Mouse (Mus musculus) brain, embryonic 14.5 days (tissue): Measurements from ENCODE around the gene Fkbp1b. TPM values are rescaled to one million over a fixed set of nuclear protein-coding genes. Genes with fewer than 3 reads are reported as not detected.

Experiments used
- DNase-seq: peaks from one replicate; pipeline ENCODE4 v3.0.0-alpha.2; 2011; ENCODE audit warnings: low read depth
- CTCF ChIP-seq: fragments of 200-500 bp; IDR thresholded peaks from 2 replicates; pipeline ENCODE4 v1.5.1; 2012; ENCODE audit warnings: inconsistent platforms, mild to moderate bottlenecking, moderate library complexity, borderline replicate concordance; ENCODE audit not compliant: insufficient read depth, insufficient read length; ENCODE audit errors: extremely low read depth
- POLR2A ChIP-seq: fragments of 200-500 bp; IDR thresholded peaks from 2 replicates; pipeline ENCODE4 v1.6.1; 2012; ENCODE audit warnings: mild to moderate bottlenecking, inconsistent platforms, borderline replicate concordance; ENCODE audit not compliant: poor library complexity, insufficient read depth, insufficient read length, severe bottlenecking; ENCODE audit errors: extremely low read depth
- polyA plus RNA-seq: library from polyadenylated mRNA; depleted of rRNA; stranded (reverse); fragments of >200 nt; gene quantifications from 2 replicates; pipeline ENCODE4 v1.2.3, GENCODE M21; 2012; rRNA removed

Gene Fkbp1b
- polyA plus RNA-seq, 1 experiment = 31.0 TPM

GRCm38 (mm10) chr12:4784466-4784865, 56.9 kb downstream of the Fkbp1b start:
- no peak for TF ChIP-seq CTCF
- TF ChIP-seq POLR2A = no peak
- DNase-seq = no peak

DNA sequence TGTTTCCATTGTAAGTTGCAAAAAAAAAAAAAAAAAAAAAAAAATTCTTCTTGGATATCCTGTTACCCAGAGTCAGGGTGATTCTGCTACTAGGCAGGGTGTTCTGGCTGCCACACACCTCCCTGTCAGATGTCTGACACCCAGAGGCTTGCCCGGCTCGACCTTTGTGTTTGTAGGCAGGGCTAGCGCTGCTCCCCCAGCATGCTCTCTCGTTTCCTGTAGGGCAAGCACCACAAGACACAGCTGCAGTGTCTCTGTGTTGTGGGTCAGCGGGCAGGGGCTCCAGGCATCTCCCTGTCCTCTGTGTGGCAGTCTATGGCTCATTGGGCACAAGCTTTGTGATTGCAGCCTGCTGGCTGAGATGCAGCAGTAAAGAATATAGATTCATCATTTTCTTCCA, 57.8 kb downstream of the Fkbp1b start:
- DNase-seq = no peak
- TF ChIP-seq CTCF (no peak), POLR2A (no peak)

Other genes with a start within 250 kb of the Fkbp1b start
- 18.2 and 20.7 TPM in 2 replicates for gene Itsn2, start 249.0 kb downstream of the Fkbp1b start, polyA plus RNA-seq
- gene Gm3625, start 248.7 kb downstream of the Fkbp1b start, polyA plus RNA-seq = not detected in 2 replicates
- 1.6 and 1.8 TPM in 2 replicates for gene Fam228a, start 103.2 kb downstream of the Fkbp1b start, polyA plus RNA-seq
- gene Pfn4, start 72.6 kb downstream of the Fkbp1b start, polyA plus RNA-seq = 8.2 and 8.7 TPM in 2 replicates
- 5.7 TPM in 2 replicates for gene Fam228b, start 72.3 kb downstream of the Fkbp1b start, polyA plus RNA-seq
- 161 and 173 TPM in 2 replicates for gene Sf3b6, start 24.0 kb downstream of the Fkbp1b start, polyA plus RNA-seq
- 10.8 and 12.2 TPM in 2 replicates for gene Wdcp, start 1.7 kb upstream of the Fkbp1b start, polyA plus RNA-seq
- gene Mfsd2b, start 32.8 kb upstream of the Fkbp1b start, polyA plus RNA-seq = 2.7 and 4.7 TPM in 2 replicates
- gene Ubxn2a, start 66.1 kb upstream of the Fkbp1b start, polyA plus RNA-seq = 11.0 and 13.5 TPM in 2 replicates
- 26.4 and 31.8 TPM in 2 replicates for gene Atad2b, start 75.8 kb upstream of the Fkbp1b start, polyA plus RNA-seq